Mouse (Mus musculus): Measurements from ENCODE around the gene Tnfrsf19. TPM values are rescaled to one million over a fixed set of nuclear protein-coding genes. Genes with fewer than 3 reads are reported as not detected.

Tnfrsf19 gene
- polyA plus RNA-seq, 1 experiment from 2014 or later = 18.9 TPM

GRCm38 (mm10) chr14:61055864-61056263, 9.6 kb upstream of the Tnfrsf19 start:
- peak overlapping the region; percentile 60 for H3K4me2 ChIP-seq (replicated peaks; ENCODE audit: low read depth, low read length)
- H3K9ac ChIP-seq (replicated peaks; ENCODE audit: low read length) = peak overlapping the region; percentile 52; the same call in 1 of the 2 replicates
- no peak for ATAC-seq (ENCODE audit: low FRiP score, low TSS enrichment)
- peak overlapping the region; percentile 38 for H3K4me3 ChIP-seq (ENCODE audit: low read length)
- peaks cover 6% of the 10 kb centered on the region; the same call in 1 of the 2 replicates for H3K9me3 ChIP-seq (ENCODE audit: low read length)
- no peaks in the 10 kb centered on the region for H3K36me3 ChIP-seq (ENCODE audit: insufficient read depth, low read length)
- no peaks in the 10 kb centered on the region; the same call in 1 of the 2 replicates for H3K27me3 ChIP-seq (ENCODE audit: insufficient read depth, low read length)
- 36% methylated on average over 1 of the region's 1 CpGs for whole genome bisulfite sequencing
- no peak overlapping the region for H3K27ac ChIP-seq (ENCODE audit: low read length)
- H3K4me1 ChIP-seq (ENCODE audit: insufficient read depth, low read length) = peaks cover 15% of the 10 kb centered on the region

DNA sequence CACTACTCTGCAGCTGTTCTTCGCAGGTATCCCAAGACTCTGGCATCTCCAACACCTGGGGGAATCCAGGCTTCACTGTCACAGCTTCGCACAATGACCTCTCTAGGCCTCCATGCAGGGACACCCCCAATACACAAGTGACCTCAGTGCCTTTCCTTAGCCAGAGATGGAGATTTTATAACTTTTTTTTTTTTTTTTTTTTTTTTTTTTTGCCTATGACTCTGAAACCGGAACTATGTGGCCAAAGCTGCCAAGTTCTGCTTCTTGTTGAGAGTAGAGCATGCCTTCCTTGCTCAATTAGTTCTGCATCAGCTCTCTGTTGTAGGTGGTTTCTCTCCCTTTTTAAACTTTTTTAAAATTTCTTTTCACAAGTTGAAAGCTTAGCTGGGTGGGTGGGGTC, 5.9 kb upstream of the Tnfrsf19 start:
- H3K27me3 ChIP-seq (ENCODE audit: insufficient read depth, low read length) = no peaks in the 10 kb centered on the region
- H3K36me3 ChIP-seq (ENCODE audit: insufficient read depth, low read length) = no peaks in the 10 kb centered on the region
- no peak overlapping the region for H3K9ac ChIP-seq (replicated peaks; ENCODE audit: low read length)
- no peak overlapping the region for H3K27ac ChIP-seq (ENCODE audit: low read length)
- WGBS = 94% methylated on average over 3 of the region's 3 CpGs
- ATAC-seq (ENCODE audit: low FRiP score, low TSS enrichment) = no peak
- H3K4me2 ChIP-seq (replicated peaks; ENCODE audit: low read depth, low read length) = no peak overlapping the region
- peaks cover 6% of the 10 kb centered on the region; the same call in 1 of the 2 replicates for H3K9me3 ChIP-seq (ENCODE audit: low read length)
- peaks cover 17% of the 10 kb centered on the region for H3K4me1 ChIP-seq (ENCODE audit: insufficient read depth, low read length)
- H3K4me3 ChIP-seq (ENCODE audit: low read length) = no peak overlapping the region

DNA sequence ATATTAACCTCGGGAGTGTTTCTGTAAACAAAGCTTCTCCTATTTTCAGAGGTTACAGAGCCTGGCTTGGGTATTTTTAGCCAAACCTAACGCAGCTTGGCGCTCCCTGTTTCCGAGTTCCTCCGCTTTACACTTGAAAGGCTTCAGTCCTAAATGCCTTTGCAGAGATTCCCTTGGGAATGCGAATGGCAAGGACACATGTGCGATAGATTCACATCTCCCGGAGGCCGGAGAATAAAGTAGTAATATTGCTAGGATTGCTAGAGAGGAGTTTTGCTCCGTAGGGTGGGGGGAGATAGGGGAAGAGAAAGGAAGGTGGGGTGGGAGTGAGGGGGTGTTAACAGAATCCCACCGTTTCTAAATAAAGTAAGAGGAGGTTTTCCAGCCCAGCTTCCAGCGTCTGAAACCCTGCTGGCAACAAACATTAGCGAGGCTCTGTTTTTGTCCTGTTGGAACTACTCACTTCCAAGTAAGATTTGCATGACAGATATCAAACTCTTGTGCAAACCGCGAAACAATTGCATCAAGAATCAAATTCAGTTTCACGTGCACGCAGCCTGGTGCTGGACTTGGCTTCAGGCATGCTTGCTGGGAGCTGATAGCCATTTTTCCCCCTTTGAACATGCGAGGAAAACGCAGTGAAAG, 722 bp downstream of the Tnfrsf19 start:
- WGBS = 1% methylated on average over 19 of the region's 19 CpGs
- peaks cover 35% of the 10 kb centered on the region for H3K4me1 ChIP-seq (ENCODE audit: insufficient read depth, low read length)
- peak overlapping the region; percentile 73 for H3K9ac ChIP-seq (replicated peaks; ENCODE audit: low read length)
- no peaks in the 10 kb centered on the region for H3K36me3 ChIP-seq (ENCODE audit: insufficient read depth, low read length)
- H3K27ac ChIP-seq (ENCODE audit: low read length) = peak overlapping the region; percentile 65; the same call in 1 of the 2 replicates
- ATAC-seq (ENCODE audit: low FRiP score, low TSS enrichment) = 0 out of 2 replicates have a peak, but pooled peaks have one; percentile 21
- no peaks in the 10 kb centered on the region for H3K27me3 ChIP-seq (ENCODE audit: insufficient read depth, low read length)
- H3K4me2 ChIP-seq (replicated peaks; ENCODE audit: low read depth, low read length) = peak overlapping the region; percentile 95
- no peaks in the 10 kb centered on the region for H3K9me3 ChIP-seq (ENCODE audit: low read length)
- H3K4me3 ChIP-seq (ENCODE audit: low read length) = peak overlapping the region; percentile 57

DNA sequence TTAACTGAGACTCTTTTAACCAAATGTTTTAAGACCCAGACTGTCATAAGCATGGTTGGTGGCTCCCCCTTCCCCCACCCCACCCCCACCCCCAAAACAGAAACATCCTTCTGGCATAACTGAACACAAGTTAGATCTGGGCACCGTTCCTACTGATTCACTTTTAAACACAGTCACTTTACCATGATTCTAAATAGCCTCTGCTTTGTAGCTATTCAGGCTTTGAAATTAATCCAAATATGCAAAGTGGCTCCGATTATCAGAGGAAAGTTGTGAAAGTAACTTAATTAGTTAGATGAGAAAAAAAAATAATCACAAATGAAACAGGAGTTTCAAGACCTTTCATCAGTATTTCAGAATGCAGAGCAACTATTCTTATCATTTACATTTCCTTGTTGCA, 2.0 kb downstream of the Tnfrsf19 start:
- ATAC-seq (ENCODE audit: low FRiP score, low TSS enrichment) = no peak
- 35% methylated on average over 2 of the region's 2 CpGs for WGBS
- Histone ChIP-seq H3K27ac (ENCODE audit: low read length) (no peak overlapping the region), H3K4me1 (ENCODE audit: insufficient read depth, low read length) (peaks cover 38% of the 10 kb centered on the region), H3K27me3 (ENCODE audit: insufficient read depth, low read length) (no peaks in the 10 kb centered on the region), H3K4me2 (replicated peaks; ENCODE audit: low read depth, low read length) (peak overlapping the region; percentile 95), H3K9ac (replicated peaks; ENCODE audit: low read length) (0 out of 2 replicates have a peak overlapping the region, but pooled peaks have one; percentile 20), H3K36me3 (ENCODE audit: insufficient read depth, low read length) (no peaks in the 10 kb centered on the region), H3K9me3 (ENCODE audit: low read length) (no peaks in the 10 kb centered on the region), H3K4me3 (ENCODE audit: low read length) (peak overlapping the region; percentile 7; the same call in 1 of the 2 replicates)

GRCm38 (mm10) chr14:61043511-61044310, 2.6 kb downstream of the Tnfrsf19 start:
- no peaks in the 10 kb centered on the region for H3K9me3 ChIP-seq (ENCODE audit: low read length)
- H3K4me2 ChIP-seq (replicated peaks; ENCODE audit: low read depth, low read length) = peak overlapping the region; percentile 31
- WGBS = 30% methylated on average over 8 of the region's 8 CpGs
- H3K4me3 ChIP-seq (ENCODE audit: low read length) = peak overlapping the region; percentile 7; the same call in 1 of the 2 replicates
- H3K4me1 ChIP-seq (ENCODE audit: insufficient read depth, low read length) = peaks cover 38% of the 10 kb centered on the region
- 0 out of 2 replicates have a peak overlapping the region, but pooled peaks have one; percentile 20 for H3K9ac ChIP-seq (replicated peaks; ENCODE audit: low read length)
- no peak for ATAC-seq (ENCODE audit: low FRiP score, low TSS enrichment)
- peak overlapping the region; percentile 26; the same call in 1 of the 2 replicates for H3K27ac ChIP-seq (ENCODE audit: low read length)
- H3K27me3 ChIP-seq (ENCODE audit: insufficient read depth, low read length) = no peaks in the 10 kb centered on the region
- no peaks in the 10 kb centered on the region for H3K36me3 ChIP-seq (ENCODE audit: insufficient read depth, low read length)

- Histone ChIP-seq H3K27me3 (ENCODE audit: insufficient read depth, low read length) (no peaks in the 10 kb centered on the region), H3K9me3 (ENCODE audit: low read length) (no peaks in the 10 kb centered on the region), H3K4me3 (ENCODE audit: low read length) (no peak overlapping the region), H3K9ac (replicated peaks; ENCODE audit: low read length) (no peak overlapping the region), H3K27ac (ENCODE audit: low read length) (no peak overlapping the region), H3K4me1 (ENCODE audit: insufficient read depth, low read length) (peaks cover 39% of the 10 kb centered on the region), H3K36me3 (ENCODE audit: insufficient read depth, low read length) (no peaks in the 10 kb centered on the region), H3K4me2 (replicated peaks; ENCODE audit: low read depth, low read length) (no peak overlapping the region)
- no peak for ATAC-seq (ENCODE audit: low FRiP score, low TSS enrichment)
- WGBS = 26% methylated on average over 3 of the region's 3 CpGs
These were observed 4.0 kb downstream of the Tnfrsf19 start for GRCm38 (mm10) chr14:61042291-61042690.

- ATAC-seq (ENCODE audit: low FRiP score, low TSS enrichment) = no peak
- no peak overlapping the region for H3K4me3 ChIP-seq (ENCODE audit: low read length)
- H3K4me2 ChIP-seq (replicated peaks; ENCODE audit: low read depth, low read length) = no peak overlapping the region
- H3K27me3 ChIP-seq (ENCODE audit: insufficient read depth, low read length) = no peaks in the 10 kb centered on the region
- no peak overlapping the region for H3K27ac ChIP-seq (ENCODE audit: low read length)
- peaks cover 24% of the 10 kb centered on the region for H3K4me1 ChIP-seq (ENCODE audit: insufficient read depth, low read length)
- 68% methylated on average over 13 of the region's 13 CpGs for WGBS
- H3K36me3 ChIP-seq (ENCODE audit: insufficient read depth, low read length) = no peaks in the 10 kb centered on the region
- no peaks in the 10 kb centered on the region for H3K9me3 ChIP-seq (ENCODE audit: low read length)
- no peak overlapping the region for H3K9ac ChIP-seq (replicated peaks; ENCODE audit: low read length)
These were observed 6.1 kb downstream of the Tnfrsf19 start for GRCm38 (mm10) chr14:61040236-61040635.

DNA sequence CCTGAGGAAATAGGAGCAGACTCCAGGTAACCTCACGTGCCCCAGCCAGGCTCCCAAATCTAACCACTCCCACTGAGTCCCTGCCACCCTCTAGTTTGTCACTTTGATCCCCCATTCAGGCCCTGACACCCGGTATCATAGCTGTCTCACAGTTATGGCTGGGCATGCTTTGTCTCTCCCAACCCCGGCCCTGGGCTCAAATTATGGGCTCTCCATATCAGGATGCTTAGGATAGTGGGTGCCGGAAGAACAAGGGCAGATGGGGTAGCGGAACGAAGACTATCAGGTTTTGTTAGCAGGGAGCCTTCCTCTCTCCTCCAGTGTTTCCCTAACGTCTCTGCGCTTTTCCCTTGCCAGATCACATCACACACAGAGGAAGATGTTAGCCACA, 8.2 kb downstream of the Tnfrsf19 start:
- ATAC-seq (ENCODE audit: low FRiP score, low TSS enrichment) = no peak
- Histone ChIP-seq H3K36me3 (ENCODE audit: insufficient read depth, low read length) (no peaks in the 10 kb centered on the region), H3K4me3 (ENCODE audit: low read length) (peak overlapping the region; percentile 56), H3K27ac (ENCODE audit: low read length) (no peak overlapping the region), H3K27me3 (ENCODE audit: insufficient read depth, low read length) (no peaks in the 10 kb centered on the region), H3K9ac (replicated peaks; ENCODE audit: low read length) (no peak overlapping the region), H3K4me2 (replicated peaks; ENCODE audit: low read depth, low read length) (peak overlapping the region; percentile 82), H3K4me1 (ENCODE audit: insufficient read depth, low read length) (peaks cover 10% of the 10 kb centered on the region), H3K9me3 (ENCODE audit: low read length) (no peaks in the 10 kb centered on the region)
- WGBS = 31% methylated on average over 8 of the region's 8 CpGs

GRCm38 (mm10) chr14:61037321-61038081, 8.8 kb downstream of the Tnfrsf19 start:
- H3K27me3 ChIP-seq (ENCODE audit: insufficient read depth, low read length) = no peaks in the 10 kb centered on the region
- no peaks in the 10 kb centered on the region for H3K9me3 ChIP-seq (ENCODE audit: low read length)
- peak; percentile 96 for ATAC-seq (ENCODE audit: low FRiP score, low TSS enrichment)
- no peak overlapping the region for H3K27ac ChIP-seq (ENCODE audit: low read length)
- H3K9ac ChIP-seq (replicated peaks; ENCODE audit: low read length) = peak overlapping the region; percentile 53
- peak overlapping the region; percentile 82 for H3K4me2 ChIP-seq (replicated peaks; ENCODE audit: low read depth, low read length)
- 0% methylated on average over 40 of the region's 40 CpGs for WGBS
- no peaks in the 10 kb centered on the region for H3K36me3 ChIP-seq (ENCODE audit: insufficient read depth, low read length)
- peak overlapping the region; percentile 56 for H3K4me3 ChIP-seq (ENCODE audit: low read length)
- peaks cover 9% of the 10 kb centered on the region for H3K4me1 ChIP-seq (ENCODE audit: insufficient read depth, low read length)

Measured in kidney, embryonic 16.5 days (tissue).